Mouse (Mus musculus): Measurements from ENCODE around the gene Stambpl1.

The Stambpl1 gene

GRCm38 (mm10) chr19:34283614-34284013 is 91.6 kb downstream of the Stambpl1 start:
- DNase-seq (ENCODE audit: low read depth, low spot score), result no peak

- no peak for DNase-seq (ENCODE audit: low read depth, low spot score)
Observed at GRCm38 (mm10) chr19:34284383-34284782, 92.4 kb downstream of the Stambpl1 start.

- DNase-seq (ENCODE audit: low read depth, low spot score), result no peak
Observed at GRCm38 (mm10) chr19:34284826-34285225, 92.8 kb downstream of the Stambpl1 start.

- DNase-seq (ENCODE audit: low read depth, low spot score), result peak; percentile 41
Observed at GRCm38 (mm10) chr19:34287221-34287620, 95.2 kb downstream of the Stambpl1 start.

GRCm38 (mm10) chr19:34287656-34288415 is 95.8 kb downstream of the Stambpl1 start:
- DNase-seq (ENCODE audit: low read depth, low spot score), result peak; percentile 45

GRCm38 (mm10) chr19:34288696-34289095 is 96.7 kb downstream of the Stambpl1 start:
- no peak for DNase-seq (ENCODE audit: low read depth, low spot score)

Measured in CD4-positive helper T cell, adult 2 months (primary cell).